Mouse (Mus musculus): ENCODE data around the gene Wdfy2. TPM values are rescaled to one million over a fixed set of nuclear protein-coding genes. Genes with fewer than 3 reads are reported as not detected.

The Wdfy2 gene
- polyA plus RNA-seq, 1 experiment from 2014 or later: 13.0 TPM

DNA sequence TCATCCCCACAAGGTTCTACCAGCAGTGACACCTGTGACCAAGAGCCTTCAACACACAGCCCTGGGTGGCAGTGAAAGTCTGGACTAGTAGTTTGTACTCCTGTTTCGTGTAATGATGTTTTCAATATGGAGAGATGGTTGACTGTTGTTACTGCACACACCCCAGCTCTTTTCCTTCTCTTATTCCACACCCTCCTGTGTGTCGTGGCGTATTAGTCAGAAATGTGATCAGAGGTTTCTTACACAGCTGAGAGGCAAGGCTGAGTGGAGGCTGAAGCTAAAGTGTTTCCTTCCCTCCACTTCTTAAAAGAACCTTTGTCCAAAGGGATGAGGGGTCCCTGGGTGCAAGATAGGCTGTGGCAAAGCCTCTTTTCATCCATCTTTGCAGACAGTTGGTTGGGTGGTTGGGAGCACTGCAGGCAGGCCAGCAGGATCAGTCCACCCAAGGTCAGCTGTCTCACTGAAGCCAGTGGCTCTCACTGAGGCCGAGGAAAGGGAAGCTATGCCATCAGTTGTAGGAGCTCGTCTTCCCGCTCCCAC is 77.7 kb downstream of the Wdfy2 start:
- no peaks in the 10 kb centered on the region for H3K27me3 ChIP-seq (ENCODE audit: control insufficient read depth, insufficient read depth, low read length)
- H3K4me2 ChIP-seq (ENCODE audit: low read length): no peak overlapping the region
- no peak for ATAC-seq (ENCODE audit: low FRiP score, low TSS enrichment)

DNA sequence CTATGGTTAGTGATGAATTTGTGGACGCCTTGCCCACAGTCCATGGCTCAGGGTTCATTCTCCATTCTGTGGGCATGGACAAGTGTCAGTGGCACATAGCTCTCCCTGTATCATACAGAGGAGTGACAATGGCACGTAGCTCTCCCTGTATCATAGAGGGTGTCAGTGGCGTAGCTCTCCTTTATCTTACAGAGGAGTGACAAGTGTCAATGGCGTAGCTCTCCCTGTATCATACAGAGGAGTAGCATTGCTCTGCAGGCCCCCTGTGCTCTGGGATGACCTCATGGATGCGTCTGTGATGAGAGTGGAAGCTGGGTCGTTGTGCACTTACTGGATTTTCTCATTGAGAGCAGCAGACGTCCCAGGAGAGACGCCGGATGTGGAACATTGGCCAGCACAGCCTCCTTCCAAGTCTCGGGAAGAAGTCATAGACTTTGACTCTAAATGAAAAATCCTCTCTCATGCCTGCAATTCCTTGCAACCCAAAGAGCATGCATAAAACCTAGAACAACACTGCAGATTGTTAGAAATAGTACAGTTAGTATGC is 79.1 kb downstream of the Wdfy2 start:
- no peaks in the 10 kb centered on the region for H3K27me3 ChIP-seq (ENCODE audit: control insufficient read depth, insufficient read depth, low read length)
- ATAC-seq (ENCODE audit: low FRiP score, low TSS enrichment) (no peak), DNase-seq (no peak)
- no peaks in the 10 kb centered on the region for H3K4me1 ChIP-seq (ENCODE audit: control insufficient read depth, insufficient read depth, low read length)
- 92% methylated on average over 10 of the region's 10 CpGs for WGBS
- no peak overlapping the region for H3K27ac ChIP-seq (replicated peaks; ENCODE audit: low read depth, low read length)
- H3K36me3 ChIP-seq (ENCODE audit: control insufficient read depth, insufficient read depth, low read length): no peaks in the 10 kb centered on the region
- H3K4me3 ChIP-seq (replicated peaks; ENCODE audit: low read depth, low read length): no peak overlapping the region
- no peaks in the 10 kb centered on the region for H3K9me3 ChIP-seq (ENCODE audit: control insufficient read depth, low read length)
- H3K4me2 ChIP-seq (ENCODE audit: low read length): no peak overlapping the region
- no peak overlapping the region for H3K9ac ChIP-seq (replicated peaks; ENCODE audit: low read length)

More for the DNA sequence above, 77.7 kb downstream of the Wdfy2 start:
- H3K9me3 ChIP-seq (ENCODE audit: control insufficient read depth, low read length): no peaks in the 10 kb centered on the region
- no peaks in the 10 kb centered on the region for H3K36me3 ChIP-seq (ENCODE audit: control insufficient read depth, insufficient read depth, low read length)
- DNase-seq: no peak
- no peak overlapping the region for H3K27ac ChIP-seq (replicated peaks; ENCODE audit: low read depth, low read length)
- H3K9ac ChIP-seq (replicated peaks; ENCODE audit: low read length): no peak overlapping the region
- WGBS: 86% methylated on average over 6 of the region's 6 CpGs
- no peaks in the 10 kb centered on the region for H3K4me1 ChIP-seq (ENCODE audit: control insufficient read depth, insufficient read depth, low read length)
- H3K4me3 ChIP-seq (replicated peaks; ENCODE audit: low read depth, low read length): no peak overlapping the region

DNA sequence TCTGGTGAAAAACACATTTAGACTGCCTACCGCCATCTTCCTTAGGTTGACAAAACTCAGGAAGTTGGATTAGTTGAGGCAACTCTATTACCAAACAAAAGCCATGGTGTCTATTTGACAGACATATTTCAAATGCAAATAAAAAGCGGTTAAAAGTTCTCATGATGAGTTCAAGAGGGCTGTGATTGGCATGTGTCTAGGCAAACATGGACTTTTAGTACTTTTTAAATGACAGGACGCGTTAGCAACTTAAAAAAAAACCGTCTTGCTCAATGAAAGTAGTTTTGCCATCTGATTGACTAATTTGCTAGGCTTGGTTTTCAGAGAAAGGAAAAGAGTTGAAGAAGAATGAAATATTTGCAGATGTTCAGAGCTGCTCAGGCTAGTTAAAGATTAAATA is 83.9 kb downstream of the Wdfy2 start:
- Histone ChIP-seq H3K27ac (replicated peaks; ENCODE audit: low read depth, low read length) (no peak overlapping the region), H3K36me3 (ENCODE audit: control insufficient read depth, insufficient read depth, low read length) (no peaks in the 10 kb centered on the region), H3K9me3 (ENCODE audit: control insufficient read depth, low read length) (no peaks in the 10 kb centered on the region), H3K4me3 (replicated peaks; ENCODE audit: low read depth, low read length) (no peak overlapping the region), H3K27me3 (ENCODE audit: control insufficient read depth, insufficient read depth, low read length) (no peaks in the 10 kb centered on the region), H3K4me2 (ENCODE audit: low read length) (no peak overlapping the region), H3K4me1 (ENCODE audit: control insufficient read depth, insufficient read depth, low read length) (no peaks in the 10 kb centered on the region), H3K9ac (replicated peaks; ENCODE audit: low read length) (no peak overlapping the region)
- 84% methylated on average over 5 of the region's 5 CpGs for WGBS
- ATAC-seq (ENCODE audit: low FRiP score, low TSS enrichment) (no peak), DNase-seq (no peak)

DNA sequence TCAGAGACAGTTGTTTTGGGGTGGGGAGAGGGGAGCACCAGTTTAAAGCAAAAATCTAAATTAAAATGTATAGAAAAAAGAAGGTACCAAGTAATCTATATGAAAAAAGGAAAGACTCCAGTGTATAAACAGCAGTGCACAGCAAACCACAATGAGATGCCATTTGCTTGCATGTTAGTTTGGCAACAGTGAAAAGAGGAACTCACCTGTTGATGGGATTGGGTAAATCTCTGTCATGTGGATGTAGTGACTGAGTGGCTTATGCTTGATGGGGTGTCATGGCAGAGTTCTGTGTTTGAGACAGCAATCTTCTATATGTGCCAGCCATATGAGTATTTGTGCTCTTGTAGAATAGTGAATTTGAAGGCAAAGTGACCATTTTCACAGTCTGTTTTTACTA is 85.2 kb downstream of the Wdfy2 start:
- Histone ChIP-seq H3K27ac (replicated peaks; ENCODE audit: low read depth, low read length) (no peak overlapping the region), H3K4me1 (ENCODE audit: control insufficient read depth, insufficient read depth, low read length) (no peaks in the 10 kb centered on the region), H3K9me3 (ENCODE audit: control insufficient read depth, low read length) (no peaks in the 10 kb centered on the region), H3K4me3 (replicated peaks; ENCODE audit: low read depth, low read length) (no peak overlapping the region), H3K36me3 (ENCODE audit: control insufficient read depth, insufficient read depth, low read length) (no peaks in the 10 kb centered on the region), H3K27me3 (ENCODE audit: control insufficient read depth, insufficient read depth, low read length) (no peaks in the 10 kb centered on the region), H3K4me2 (ENCODE audit: low read length) (no peak overlapping the region), H3K9ac (replicated peaks; ENCODE audit: low read length) (no peak overlapping the region)
- no peak for ATAC-seq (ENCODE audit: low FRiP score, low TSS enrichment)
- no peak for DNase-seq

DNA sequence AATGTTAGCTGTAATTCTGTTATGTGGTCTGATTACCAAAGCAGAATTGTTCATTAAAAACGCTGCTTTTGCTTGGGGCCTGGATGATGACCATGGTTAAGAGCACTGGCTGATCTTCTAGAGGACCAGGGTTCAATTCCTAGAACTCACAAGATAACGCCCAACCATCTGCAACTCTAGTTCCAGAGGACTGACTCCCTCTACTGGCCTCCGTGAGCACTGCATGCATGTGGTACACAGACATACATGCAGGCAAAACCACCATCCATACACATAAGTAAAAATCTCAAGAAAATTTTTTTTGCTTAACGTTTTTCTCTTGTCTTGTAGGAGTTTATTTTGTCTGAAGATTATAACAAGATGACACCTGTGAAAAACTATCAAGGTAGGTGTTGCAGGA is 87.3 kb downstream of the Wdfy2 start:
- Histone ChIP-seq H3K27ac (replicated peaks; ENCODE audit: low read depth, low read length) (no peak overlapping the region), H3K4me2 (ENCODE audit: low read length) (no peak overlapping the region), H3K27me3 (ENCODE audit: control insufficient read depth, insufficient read depth, low read length) (no peaks in the 10 kb centered on the region), H3K36me3 (ENCODE audit: control insufficient read depth, insufficient read depth, low read length) (peaks cover 6% of the 10 kb centered on the region; the same call in 1 of the 2 replicates), H3K4me1 (ENCODE audit: control insufficient read depth, insufficient read depth, low read length) (no peaks in the 10 kb centered on the region), H3K9me3 (ENCODE audit: control insufficient read depth, low read length) (no peaks in the 10 kb centered on the region), H3K9ac (replicated peaks; ENCODE audit: low read length) (no peak overlapping the region), H3K4me3 (replicated peaks; ENCODE audit: low read depth, low read length) (no peak overlapping the region)
- 84% methylated on average over 4 of the region's 4 CpGs for WGBS
- no peak for DNase-seq
- ATAC-seq (ENCODE audit: low FRiP score, low TSS enrichment): no peak

DNA sequence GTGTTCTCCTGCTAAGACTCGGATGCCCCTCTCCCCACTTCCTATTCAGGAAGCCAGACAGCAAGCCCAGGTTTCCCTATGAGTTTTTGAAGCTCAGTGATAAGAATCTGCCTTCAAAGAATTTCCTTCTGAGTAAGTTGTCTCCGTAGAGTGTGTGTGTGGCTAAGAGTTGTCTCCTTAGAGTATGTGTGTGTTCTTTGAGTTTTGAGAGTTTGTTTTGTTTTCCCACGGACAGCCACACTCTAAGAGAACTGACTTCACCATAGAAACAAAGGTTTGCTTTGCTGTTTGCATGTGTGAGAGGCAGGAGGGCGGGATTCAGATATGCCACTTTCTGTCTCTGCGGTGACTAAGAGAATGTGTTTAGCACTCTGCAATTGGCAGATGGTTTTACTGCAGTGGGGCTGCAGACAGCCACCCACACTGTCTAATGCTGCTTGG is 90.6 kb downstream of the Wdfy2 start:
- no peak for ATAC-seq (ENCODE audit: low FRiP score, low TSS enrichment)
- WGBS: 83% methylated on average over 5 of the region's 5 CpGs
- H3K27ac ChIP-seq (replicated peaks; ENCODE audit: low read depth, low read length): no peak overlapping the region

DNA sequence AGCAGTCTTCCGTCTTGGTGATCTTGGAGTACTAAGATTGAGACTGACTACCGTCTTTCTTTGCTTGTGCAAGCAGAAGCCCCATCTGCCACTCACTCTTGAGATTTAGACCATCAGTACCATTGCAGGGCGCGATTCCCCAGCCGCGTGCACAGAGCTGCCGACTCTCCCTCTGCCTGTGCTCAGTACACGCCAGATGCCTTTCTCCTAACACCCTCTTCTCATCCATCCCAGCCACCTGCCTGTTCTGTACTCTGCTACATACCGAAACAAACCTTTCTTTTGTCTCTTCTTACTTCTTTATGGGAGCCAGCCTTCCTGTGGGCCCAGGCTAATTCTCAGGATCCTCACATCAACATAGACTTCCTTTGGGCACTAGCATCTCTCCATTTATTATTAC is 97.9 kb downstream of the Wdfy2 start:
- Histone ChIP-seq H3K36me3 (ENCODE audit: control insufficient read depth, insufficient read depth, low read length) (peaks cover 15% of the 10 kb centered on the region), H3K4me3 (replicated peaks; ENCODE audit: low read depth, low read length) (no peak overlapping the region), H3K27ac (replicated peaks; ENCODE audit: low read depth, low read length) (no peak overlapping the region), H3K9ac (replicated peaks; ENCODE audit: low read length) (no peak overlapping the region), H3K27me3 (ENCODE audit: control insufficient read depth, insufficient read depth, low read length) (no peaks in the 10 kb centered on the region), H3K4me1 (ENCODE audit: control insufficient read depth, insufficient read depth, low read length) (no peaks in the 10 kb centered on the region), H3K4me2 (ENCODE audit: low read length) (no peak overlapping the region), H3K9me3 (ENCODE audit: control insufficient read depth, low read length) (no peaks in the 10 kb centered on the region)
- DNase-seq: no peak
- WGBS: 85% methylated on average over 9 of the region's 9 CpGs
- no peak for ATAC-seq (ENCODE audit: low FRiP score, low TSS enrichment)

More for the DNA sequence above, 90.6 kb downstream of the Wdfy2 start:
- Histone ChIP-seq H3K9ac (replicated peaks; ENCODE audit: low read length) (no peak overlapping the region), H3K36me3 (ENCODE audit: control insufficient read depth, insufficient read depth, low read length) (peaks cover 6% of the 10 kb centered on the region; the same call in 1 of the 2 replicates), H3K4me1 (ENCODE audit: control insufficient read depth, insufficient read depth, low read length) (no peaks in the 10 kb centered on the region), H3K4me3 (replicated peaks; ENCODE audit: low read depth, low read length) (no peak overlapping the region), H3K27me3 (ENCODE audit: control insufficient read depth, insufficient read depth, low read length) (no peaks in the 10 kb centered on the region), H3K4me2 (ENCODE audit: low read length) (no peak overlapping the region), H3K9me3 (ENCODE audit: control insufficient read depth, low read length) (no peaks in the 10 kb centered on the region)
- no peak for DNase-seq

DNA sequence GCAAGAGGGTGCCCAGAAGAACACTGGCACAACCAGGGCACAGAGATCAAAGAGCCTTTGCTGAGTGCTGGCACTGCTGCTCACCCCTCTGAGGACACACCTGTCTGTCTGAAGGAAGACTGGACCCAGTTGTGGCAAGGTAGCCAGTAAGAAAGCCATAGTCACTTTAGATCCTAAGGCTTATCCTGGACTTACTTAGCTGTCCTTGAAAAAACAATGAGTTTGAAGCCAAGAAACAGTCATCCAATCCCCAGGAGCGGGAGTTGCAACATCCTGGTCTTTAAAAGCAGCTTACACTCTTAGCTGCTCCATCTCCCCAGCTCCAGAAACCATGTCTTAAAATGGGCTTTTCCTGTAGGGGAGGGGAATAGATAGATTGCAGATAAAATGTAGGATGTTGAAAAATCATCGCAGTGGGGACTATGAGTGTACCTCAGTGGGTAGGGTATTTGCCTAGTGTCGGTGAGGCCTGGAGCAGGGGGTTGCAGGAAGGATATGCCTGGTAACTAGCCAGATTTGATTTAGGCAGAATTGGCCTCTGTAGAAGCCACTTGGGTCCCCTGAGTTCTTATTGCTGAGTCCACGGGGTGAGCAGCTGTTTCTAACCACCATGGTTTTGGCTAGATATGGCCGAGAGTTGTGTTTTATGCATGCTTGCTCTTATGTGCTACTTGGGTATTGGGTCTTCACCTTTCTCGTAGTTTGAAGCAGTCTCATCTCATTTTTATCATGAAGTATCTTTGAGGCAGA is 99.3 kb downstream of the Wdfy2 start:
- DNase-seq (no peak), ATAC-seq (ENCODE audit: low FRiP score, low TSS enrichment) (no peak)
- H3K9me3 ChIP-seq (ENCODE audit: control insufficient read depth, low read length): no peaks in the 10 kb centered on the region
- 94% methylated on average over 6 of the region's 6 CpGs for WGBS
- no peaks in the 10 kb centered on the region for H3K27me3 ChIP-seq (ENCODE audit: control insufficient read depth, insufficient read depth, low read length)
- H3K4me1 ChIP-seq (ENCODE audit: control insufficient read depth, insufficient read depth, low read length): no peaks in the 10 kb centered on the region
- H3K27ac ChIP-seq (replicated peaks; ENCODE audit: low read depth, low read length): no peak overlapping the region
- H3K4me2 ChIP-seq (ENCODE audit: low read length): no peak overlapping the region
- H3K9ac ChIP-seq (replicated peaks; ENCODE audit: low read length): no peak overlapping the region
- peaks cover 18% of the 10 kb centered on the region for H3K36me3 ChIP-seq (ENCODE audit: control insufficient read depth, insufficient read depth, low read length)
- no peak overlapping the region for H3K4me3 ChIP-seq (replicated peaks; ENCODE audit: low read depth, low read length)

DNA sequence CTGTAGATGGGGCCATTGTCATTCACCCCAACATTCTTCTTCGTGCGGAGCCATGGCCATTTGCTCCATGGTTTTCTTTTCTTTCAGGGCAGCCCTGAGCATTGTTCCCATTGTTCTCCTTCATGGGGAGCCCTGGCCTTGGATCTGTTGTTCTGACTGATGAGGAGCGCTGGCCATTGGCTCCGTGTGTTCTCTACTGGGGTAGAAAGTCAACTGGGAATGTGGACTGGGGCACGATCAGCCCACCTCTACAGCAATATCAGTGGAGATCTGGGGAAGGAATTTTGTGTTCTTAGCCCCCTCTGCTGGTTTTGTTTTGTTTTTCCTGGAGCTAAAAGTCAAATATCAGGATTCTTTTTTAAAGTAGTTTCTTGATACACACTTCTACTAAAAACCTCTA is 100.2 kb downstream of the Wdfy2 start:
- Histone ChIP-seq H3K4me2 (ENCODE audit: low read length) (no peak overlapping the region), H3K4me3 (replicated peaks; ENCODE audit: low read depth, low read length) (no peak overlapping the region), H3K9ac (replicated peaks; ENCODE audit: low read length) (no peak overlapping the region), H3K27me3 (ENCODE audit: control insufficient read depth, insufficient read depth, low read length) (no peaks in the 10 kb centered on the region), H3K4me1 (ENCODE audit: control insufficient read depth, insufficient read depth, low read length) (no peaks in the 10 kb centered on the region), H3K9me3 (ENCODE audit: control insufficient read depth, low read length) (no peaks in the 10 kb centered on the region), H3K36me3 (ENCODE audit: control insufficient read depth, insufficient read depth, low read length) (peaks cover 18% of the 10 kb centered on the region), H3K27ac (replicated peaks; ENCODE audit: low read depth, low read length) (no peak overlapping the region)
- DNase-seq: peak; percentile 54
- WGBS: 59% methylated on average over 5 of the region's 5 CpGs
- ATAC-seq (ENCODE audit: low FRiP score, low TSS enrichment): no peak
